12 mouse cellular contexts compared by ENCODE assay signal in genomic region chr9:27518031-27518430, GRCm38 (mm10).
"Had no signal": no experiment of that assay in that cellular context is flagged by ENCODE, and none has a peak within 500 bp of the region (broad histone marks: within the 10 kb centered on the region; RNA-seq: fewer than 3 reads in every experiment).

No protein-coding gene starts in this region.

- H3K4me3 ChIP-seq: left cerebral cortex, adult 2 months; limb, embryonic 10.5 days; liver, embryonic 15.5 days; midbrain, embryonic 13.5 days; neural tube, embryonic 12.5 days had no signal

- ATAC-seq: lung, postnatal 0 days; midbrain, embryonic 13.5 days had no signal

- H3K27me3 ChIP-seq: liver, embryonic 15.5 days; midbrain, embryonic 13.5 days; neural tube, embryonic 12.5 days had no signal

- H3K4me1 ChIP-seq: limb, embryonic 10.5 days; liver, embryonic 15.5 days; midbrain, embryonic 13.5 days; neural tube, embryonic 12.5 days had no signal

- H3K9me3 ChIP-seq: limb, embryonic 10.5 days; liver, embryonic 15.5 days; midbrain, embryonic 13.5 days; neural tube, embryonic 12.5 days had no signal

- H3K9ac ChIP-seq: liver, embryonic 15.5 days; midbrain, embryonic 13.5 days; neural tube, embryonic 12.5 days had no signal

- H3K27ac ChIP-seq: limb, embryonic 10.5 days; liver, embryonic 15.5 days; midbrain, embryonic 13.5 days; neural tube, embryonic 12.5 days had no signal

- DNase-seq: kidney, postnatal 10 days; kidney, postnatal 4 days; lung, adult 2 months; lung, postnatal 36 days; thymus, postnatal 4 days had no signal

- H3K4me2 ChIP-seq: liver, embryonic 11.5 days; liver, embryonic 15.5 days; midbrain, embryonic 13.5 days; neural tube, embryonic 12.5 days had no signal

- H3K36me3 ChIP-seq: limb, embryonic 10.5 days; liver, embryonic 15.5 days; midbrain, embryonic 13.5 days; neural tube, embryonic 12.5 days had no signal
